Mouse (Mus musculus) bone marrow, adult 2 months (tissue): ENCODE results near the gene Plac8. TPM values are rescaled to one million over a fixed set of nuclear protein-coding genes. Genes with fewer than 3 reads are reported as not detected.
A peak's percentile ranks its signal among the peaks of the same experiment; 100 is the strongest.

Experiments
- H3K27ac ChIP-seq: fragments of 200-500 bp; 2 replicates; pipeline ENCODE4 v1.5.1; 2012; ENCODE audit warnings: low read depth, mild to moderate bottlenecking, control low read depth, inconsistent platforms, low read length; ENCODE audit not compliant: control insufficient read depth, poor library complexity, insufficient read depth
- H3K4me1 ChIP-seq: fragments of 200-500 bp; 2 replicates; pipeline ENCODE4 v1.6.1; 2011; ENCODE audit warnings: low read length; ENCODE audit not compliant: control insufficient read depth, insufficient read depth
- H3K4me3 ChIP-seq: fragments of 200-500 bp; replicated peaks from 2 replicates; pipeline ENCODE3; 2011; ENCODE audit warnings: mild to moderate bottlenecking, low read depth, low read length, control low read depth; ENCODE audit not compliant: control insufficient read depth
- CTCF ChIP-seq: fragments of 200-500 bp; IDR thresholded peaks from 2 replicates; pipeline ENCODE4 v1.5.1; 2011; ENCODE audit warnings: low read length, control low read depth; ENCODE audit not compliant: control insufficient read depth, insufficient read depth
- POLR2A ChIP-seq: fragments of 200-500 bp; IDR thresholded peaks from 2 replicates; pipeline ENCODE4 v1.6.1; 2011; ENCODE audit warnings: low read depth, mild to moderate bottlenecking, control low read depth, low read length, borderline replicate concordance; ENCODE audit not compliant: control insufficient read depth
- WGBS: fragments of 180-500 bp; shearing (Covaris S2); methylation state at CpG from one replicate; pipeline ENCODE4 v1.1.7; 2018; 5-methylcytosine and 5-hydroxymethylcytosine counted together
- polyA plus RNA-seq: library from polyadenylated mRNA; stranded (reverse); fragments of >200 nt; gene quantifications from 2 replicates; pipeline ENCODE4 v1.2.4, GENCODE M21; 2011; ENCODE audit warnings: low replicate concordance; ENCODE audit not compliant: missing spikeins, insufficient read depth, insufficient read length

Plac8 gene
- polyA plus RNA-seq = 49.3 and 141 TPM in 2 replicates

DNA sequence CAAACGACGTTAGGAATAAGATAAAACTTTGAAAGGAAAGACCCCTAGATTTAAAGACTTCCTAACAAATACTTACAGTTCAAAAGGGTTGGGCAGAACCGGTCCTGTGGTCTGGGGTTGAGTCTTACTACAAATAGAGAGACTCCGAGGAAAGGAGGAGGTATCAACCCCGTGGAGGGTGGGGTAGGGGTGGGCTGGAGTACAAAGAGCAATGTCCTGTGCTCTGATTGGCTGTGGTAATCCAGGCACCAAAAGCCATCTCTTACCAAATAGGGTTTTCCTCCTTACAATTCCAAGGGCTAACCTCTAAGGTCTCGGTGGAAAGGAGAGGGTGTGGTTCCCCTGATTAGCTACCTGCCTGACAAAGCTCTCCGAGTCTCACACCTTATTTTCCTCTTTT lies at the start of gene Plac8:
Gene Plac8 (minus strand): TSS at position 177 of the 400 bp plus-strand sequence.
- no peak for TF ChIP-seq CTCF
- TF ChIP-seq POLR2A = no peak
- peak within 1 kb of the TSS; percentile 61 for H3K27ac ChIP-seq
- 2% methylated on average over 7 of the region's 7 CpGs for whole genome bisulfite sequencing
- H3K4me3 ChIP-seq = peak within 1 kb of the TSS; percentile 89
- H3K4me1 ChIP-seq = peaks cover 13% of the 10 kb centered on the region

DNA sequence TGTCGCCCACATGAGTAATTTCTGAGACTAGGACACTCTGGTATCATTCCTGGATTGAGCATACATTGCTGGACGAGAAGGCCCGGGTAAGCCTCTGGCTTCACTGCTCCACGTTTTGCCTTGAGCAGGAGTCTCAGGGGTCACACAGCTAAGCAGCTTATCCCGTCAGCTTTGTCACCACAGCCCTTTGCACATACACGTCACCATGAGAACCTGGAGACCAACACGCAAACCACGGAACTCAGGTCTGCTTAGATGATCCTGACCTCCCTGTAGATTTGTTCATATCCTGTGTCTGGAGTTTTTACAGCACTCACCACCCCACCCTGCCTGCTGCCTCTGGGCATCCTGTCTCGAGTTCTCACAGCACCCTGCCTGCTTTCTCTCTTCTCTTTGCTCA lies 48.9 kb upstream of the Plac8 start:
- Histone ChIP-seq H3K4me1 (no peaks in the 10 kb centered on the region; the same call in 1 of the 2 replicates), H3K27ac (no peak overlapping the region), H3K4me3 (no peak overlapping the region)
- TF ChIP-seq CTCF (no peak), POLR2A (no peak)
- WGBS = 62% methylated on average over 9 of the region's 9 CpGs

DNA sequence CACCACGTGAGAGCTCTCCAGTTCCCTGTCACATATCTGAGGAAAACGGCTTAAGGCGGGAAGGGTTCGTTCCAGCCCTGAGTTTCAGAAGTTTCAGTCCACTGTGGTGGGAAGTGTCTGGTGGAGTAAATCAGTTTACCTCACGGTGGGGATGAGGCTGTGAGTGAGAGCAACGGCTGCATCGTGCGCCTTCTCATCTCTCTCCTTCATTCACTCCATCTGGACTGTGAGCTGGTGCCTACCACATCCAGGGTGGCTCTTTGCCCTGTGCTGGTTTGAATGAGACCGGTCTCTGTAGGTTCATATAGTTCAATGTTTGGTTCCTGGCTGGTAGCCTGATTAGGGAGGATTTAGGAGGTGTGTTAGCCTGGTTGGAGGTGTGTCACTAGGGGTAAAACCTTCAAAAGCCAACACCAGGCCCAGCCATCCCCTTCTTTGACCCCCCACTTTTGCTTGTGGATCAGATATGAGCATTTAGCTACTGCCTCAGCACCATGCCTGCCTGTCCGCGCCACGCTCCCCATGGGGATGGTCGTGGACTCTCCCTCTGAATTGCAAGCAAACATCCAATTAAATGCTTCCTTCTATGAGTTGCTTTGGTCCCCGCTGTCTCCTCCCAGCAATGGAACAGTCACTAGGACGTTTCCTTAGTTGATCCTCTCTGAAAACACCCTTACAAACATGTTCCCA lies 47.7 kb upstream of the Plac8 start:
- H3K4me1 ChIP-seq = peaks cover 1% of the 10 kb centered on the region; the same call in 1 of the 2 replicates
- no peak overlapping the region for H3K27ac ChIP-seq
- WGBS = 90% methylated on average over 15 of the region's 15 CpGs
- TF ChIP-seq CTCF = no peak
- TF ChIP-seq POLR2A = no peak
- H3K4me3 ChIP-seq = no peak overlapping the region

DNA sequence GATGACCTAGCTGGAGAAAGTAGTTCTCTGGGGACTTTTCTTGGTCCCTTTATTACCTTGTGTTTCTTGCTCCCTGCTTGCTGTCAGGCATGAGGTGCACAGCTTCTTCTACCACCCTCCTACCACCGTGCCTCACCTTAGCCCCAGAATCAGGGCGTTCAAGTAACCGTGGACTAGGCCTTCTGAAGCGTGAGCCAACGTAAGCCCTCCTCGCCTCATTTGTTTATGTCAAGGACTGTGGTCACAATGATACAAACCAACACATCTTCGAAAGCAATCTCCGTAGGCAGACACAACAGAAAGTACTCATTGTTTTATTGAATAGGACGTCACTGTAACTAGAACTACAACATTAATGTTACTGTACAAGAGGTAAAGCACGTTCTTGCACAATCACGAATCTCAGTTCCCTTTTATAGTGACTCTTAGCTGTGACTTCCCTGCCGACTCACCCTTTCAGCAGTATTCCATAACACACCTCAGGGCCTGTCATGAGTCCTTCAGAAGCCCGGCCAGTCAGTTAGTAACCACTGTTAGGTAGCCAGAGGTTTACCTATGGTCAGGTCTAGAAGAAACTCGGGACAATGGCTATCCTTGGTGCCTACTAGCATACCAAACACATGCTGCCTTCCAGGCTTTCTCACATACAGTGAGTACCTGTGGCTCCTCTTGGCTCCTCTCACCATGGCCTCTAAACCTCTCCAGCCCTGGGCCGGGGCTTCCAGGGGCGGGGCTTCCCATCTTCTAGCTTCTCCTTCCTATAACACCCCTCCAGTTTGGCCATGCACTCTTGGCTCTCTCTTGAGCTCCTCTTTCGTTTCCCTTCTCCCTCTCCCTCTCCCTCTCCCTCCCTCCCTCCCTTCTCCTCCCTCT lies 42.1 kb upstream of the Plac8 start:
- WGBS = 52% methylated on average over 17 of the region's 17 CpGs
- H3K27ac ChIP-seq = peak overlapping the region; percentile 61; the same call in 1 of the 2 replicates
- H3K4me3 ChIP-seq = no peak overlapping the region
- no peak for TF ChIP-seq CTCF
- no peak for TF ChIP-seq POLR2A
- peaks cover 5% of the 10 kb centered on the region for H3K4me1 ChIP-seq

DNA sequence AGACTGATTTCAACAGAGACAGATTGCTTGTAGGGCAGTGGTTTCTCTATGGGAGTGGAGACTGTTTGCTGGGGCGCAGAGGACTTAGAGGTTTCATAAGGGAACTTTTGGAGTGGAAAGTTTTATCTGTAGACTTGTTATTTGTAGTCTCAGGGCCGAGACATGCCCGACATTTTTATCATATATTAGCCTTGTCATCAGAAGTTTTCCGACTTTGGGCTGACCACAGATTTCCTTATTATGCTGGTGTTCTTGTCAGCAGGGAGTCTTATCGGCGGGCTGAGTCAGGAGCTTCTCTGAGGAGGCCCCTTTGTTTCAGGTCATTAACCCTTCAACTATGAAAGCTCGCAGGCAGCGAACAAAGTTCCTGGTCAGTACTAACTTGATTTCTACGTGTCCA lies 35.8 kb upstream of the Plac8 start:
- TF ChIP-seq POLR2A (no peak), CTCF (no peak)
- peak overlapping the region; percentile 38; the same call in 1 of the 2 replicates for H3K27ac ChIP-seq

DNA sequence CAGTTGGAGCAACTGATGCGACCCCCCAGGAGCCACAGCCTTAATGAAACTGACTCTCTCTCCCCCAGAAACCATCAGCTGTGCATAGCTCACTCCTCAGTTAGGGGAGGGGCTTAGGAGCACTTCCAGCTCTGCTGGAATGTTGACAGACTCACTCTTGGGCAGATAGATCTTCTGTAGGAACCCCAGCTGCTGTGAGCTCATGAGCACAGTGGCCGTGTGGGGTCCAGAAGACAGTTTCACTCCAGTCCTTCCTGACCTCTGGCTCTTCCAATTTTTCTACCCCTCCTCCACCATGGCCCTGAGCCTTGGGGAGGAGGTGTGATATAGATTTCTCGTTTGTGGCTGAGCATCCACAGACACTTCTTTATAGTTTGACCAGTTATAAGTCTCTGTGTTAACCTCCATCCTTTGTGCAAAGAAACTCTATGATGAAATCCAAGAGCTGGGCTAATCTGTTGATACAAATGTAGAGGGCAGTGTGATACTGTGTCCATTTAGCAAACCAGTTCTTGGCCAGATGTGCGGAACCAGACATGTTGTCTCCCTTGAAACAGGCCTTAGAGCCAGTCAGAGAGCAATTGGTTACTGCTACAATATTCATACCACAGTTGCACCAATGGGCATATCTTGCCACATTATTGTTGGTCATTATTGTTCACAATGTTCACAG lies 35.2 kb upstream of the Plac8 start:
- TF ChIP-seq POLR2A = no peak
- no peak for TF ChIP-seq CTCF
- no peak overlapping the region for H3K4me3 ChIP-seq
- no peak overlapping the region for H3K27ac ChIP-seq
- 76% methylated on average over 4 of the region's 4 CpGs for WGBS
- H3K4me1 ChIP-seq = no peaks in the 10 kb centered on the region; the same call in 1 of the 2 replicates

More for the DNA sequence above, 35.8 kb upstream of the Plac8 start:
- 37% methylated on average over 9 of the region's 9 CpGs for WGBS
- Histone ChIP-seq H3K4me1 (no peaks in the 10 kb centered on the region; the same call in 1 of the 2 replicates), H3K4me3 (no peak overlapping the region)

DNA sequence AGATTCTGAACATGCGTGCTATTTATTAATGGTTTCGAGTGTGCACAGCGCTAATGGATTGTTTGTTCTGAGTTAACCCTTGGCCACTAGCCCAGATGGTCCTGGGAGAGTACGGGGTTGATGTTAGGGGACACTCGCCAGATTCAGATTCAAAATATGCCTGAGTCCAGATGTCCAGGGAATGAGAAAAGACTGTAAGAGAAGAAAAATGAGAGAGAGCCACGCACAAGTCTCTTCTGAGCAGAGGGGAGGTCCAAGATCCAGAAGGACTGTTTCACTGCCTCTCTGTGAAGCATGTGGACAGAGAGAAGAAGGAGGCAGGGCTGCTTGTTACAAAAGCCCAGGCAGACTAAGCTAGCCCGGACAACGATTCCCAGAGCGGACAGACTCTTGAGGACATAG lies 33.8 kb upstream of the Plac8 start:
- no peaks in the 10 kb centered on the region; the same call in 1 of the 2 replicates for H3K4me1 ChIP-seq
- TF ChIP-seq POLR2A (no peak), CTCF (no peak)
- 85% methylated on average over 9 of the region's 9 CpGs for WGBS
- H3K4me3 ChIP-seq = no peak overlapping the region
- no peak overlapping the region for H3K27ac ChIP-seq
